Mouse (Mus musculus) forebrain, embryonic 13.5 days (tissue): ENCODE measurements around the gene Csrp2. TPM values are rescaled to one million over a fixed set of nuclear protein-coding genes. Genes with fewer than 3 reads are reported as not detected.

Experiments
- ATAC-seq: fragments of 200-750 bp; cut with Nextera tagmentation; 2 replicates; pipeline ENCODE4 v1.8.0; 2017
- H3K27ac ChIP-seq: fragments of 300-500 bp; sonication (generic); 2 replicates; pipeline ENCODE4 v1.5.1; 2015; ENCODE audit warnings: inconsistent platforms, mild to moderate bottlenecking, moderate library complexity
- H3K27me3 ChIP-seq: fragments of 300-500 bp; sonication (generic); 2 replicates; pipeline ENCODE4 v1.6.1; 2015; ENCODE audit warnings: mild to moderate bottlenecking, inconsistent platforms
- H3K36me3 ChIP-seq: fragments of 300-500 bp; sonication (generic); 2 replicates; pipeline ENCODE4 v1.6.1; 2015; ENCODE audit warnings: mild to moderate bottlenecking, inconsistent platforms; ENCODE audit not compliant: poor library complexity, severe bottlenecking
- H3K4me1 ChIP-seq: fragments of 300-500 bp; sonication (generic); 2 replicates; pipeline ENCODE4 v1.6.1; 2015; ENCODE audit warnings: inconsistent platforms
- H3K4me2 ChIP-seq: fragments of 300-500 bp; sonication (generic); 2 replicates; pipeline ENCODE4 v1.6.1; 2015; ENCODE audit warnings: inconsistent platforms, mild to moderate bottlenecking, moderate library complexity
- H3K4me3 ChIP-seq: fragments of 300-500 bp; sonication (generic); 2 replicates; pipeline ENCODE4 v1.5.1; 2015; ENCODE audit warnings: mild to moderate bottlenecking, inconsistent platforms
- H3K9ac ChIP-seq: fragments of 300-500 bp; sonication (generic); 2 replicates; pipeline ENCODE4 v1.6.1; 2015; ENCODE audit warnings: mild to moderate bottlenecking, inconsistent platforms
- H3K9me3 ChIP-seq: fragments of 300-500 bp; sonication (generic); replicated peaks from 2 replicates; pipeline ENCODE4 v1.6.1; 2016; ENCODE audit warnings: inconsistent platforms
- WGBS: fragments of 180-500 bp; shearing (Covaris S2); methylation state at CpG from one replicate; pipeline ENCODE4 v1.1.7; 2015; 5-methylcytosine and 5-hydroxymethylcytosine counted together
- polyA plus RNA-seq: library from polyadenylated mRNA; unstranded; fragments of >200 nt; fragmentation: Nextera tagmentation; extraction: Ambion mirVana; gene quantifications from 2 replicates; pipeline ENCODE4 v1.2.1, GENCODE M21; 2015

The Csrp2 gene
- polyA plus RNA-seq = 152 and 159 TPM in 2 replicates

DNA sequence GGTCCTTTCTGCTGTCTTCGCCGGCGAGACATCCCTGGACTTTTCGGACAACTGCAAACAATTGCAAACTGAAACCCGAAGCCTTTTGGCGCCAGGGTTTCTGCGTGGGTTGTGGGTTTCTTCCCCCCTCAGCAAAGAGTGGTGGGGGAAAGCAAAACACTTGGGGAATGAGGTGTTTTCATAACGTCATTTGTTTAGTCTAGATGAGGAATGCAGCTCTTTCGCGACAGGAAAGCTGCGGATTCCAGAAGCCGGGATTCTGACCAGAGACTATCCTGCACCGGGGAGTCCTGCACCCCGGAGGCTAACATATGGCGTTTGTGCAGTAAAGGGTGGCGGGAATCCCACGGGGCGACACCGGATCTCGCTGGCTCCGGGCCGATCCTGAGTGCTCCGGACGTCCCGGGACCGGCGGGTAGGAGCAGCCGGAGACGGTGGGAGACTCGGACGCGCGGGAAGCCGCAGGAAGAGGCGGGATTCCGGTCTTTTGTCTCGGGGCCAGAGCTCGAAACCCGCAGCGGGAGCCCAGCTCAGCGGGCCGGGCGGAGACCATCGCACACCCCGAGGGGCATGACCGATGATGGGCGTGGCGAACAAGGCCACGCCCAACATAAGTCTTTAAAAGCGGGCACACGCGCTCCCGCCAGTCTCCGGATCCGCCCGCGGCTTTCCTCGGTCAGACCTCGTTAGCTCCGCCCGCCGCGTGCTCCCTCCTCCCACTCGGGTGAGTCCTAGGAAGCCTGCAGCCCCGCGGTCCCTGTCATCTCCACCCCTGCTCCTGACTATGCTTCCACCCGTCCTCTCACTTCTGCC, at the start of gene Csrp2:
Gene Csrp2, plus strand, starts transcription at position 259 of the 813 bp plus-strand sequence.
- Histone ChIP-seq H3K4me2 (peak within 1 kb of the TSS; percentile 91), H3K4me3 (peak within 1 kb of the TSS; percentile 71), H3K27me3 (no peaks in the 10 kb centered on the region), H3K4me1 (peaks cover 38% of the 10 kb centered on the region), H3K36me3 (no peaks in the 10 kb centered on the region), H3K9ac (peak within 1 kb of the TSS; percentile 86), H3K9me3 (no peaks in the 10 kb centered on the region), H3K27ac (peak within 1 kb of the TSS; percentile 73)
- WGBS = under 1% methylated on average over 65 of the region's 67 CpGs
- ATAC-seq = peak; percentile 94

DNA sequence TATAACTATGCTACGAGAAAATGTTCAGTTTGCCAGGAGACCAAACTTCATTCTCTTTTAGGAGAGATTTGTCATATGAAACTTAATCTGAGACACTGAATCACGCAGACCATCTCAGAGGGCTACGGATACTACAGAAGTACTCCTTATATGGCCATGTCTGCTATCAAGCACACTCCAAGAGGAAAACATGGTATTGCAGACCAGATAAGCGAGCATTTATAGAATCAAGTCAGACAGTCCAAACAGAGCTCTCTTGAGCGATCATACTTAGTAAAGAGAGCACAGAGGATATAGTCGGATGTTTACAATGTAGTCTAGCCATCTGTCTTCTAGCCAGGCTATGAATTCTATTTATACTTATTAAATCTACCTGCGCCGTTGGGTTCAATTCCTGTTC, 44.7 kb upstream of the Csrp2 start:
- H3K9me3 ChIP-seq = no peaks in the 10 kb centered on the region
- H3K27me3 ChIP-seq = no peaks in the 10 kb centered on the region
- no peak overlapping the region for H3K27ac ChIP-seq
- WGBS = 95% methylated on average over 8 of the region's 8 CpGs
- no peak overlapping the region for H3K4me3 ChIP-seq
- H3K36me3 ChIP-seq = no peaks in the 10 kb centered on the region
- H3K4me1 ChIP-seq = peaks cover 6% of the 10 kb centered on the region; the same call in 1 of the 2 replicates
- H3K4me2 ChIP-seq = no peak overlapping the region
- H3K9ac ChIP-seq = no peak overlapping the region
- no peak for ATAC-seq

DNA sequence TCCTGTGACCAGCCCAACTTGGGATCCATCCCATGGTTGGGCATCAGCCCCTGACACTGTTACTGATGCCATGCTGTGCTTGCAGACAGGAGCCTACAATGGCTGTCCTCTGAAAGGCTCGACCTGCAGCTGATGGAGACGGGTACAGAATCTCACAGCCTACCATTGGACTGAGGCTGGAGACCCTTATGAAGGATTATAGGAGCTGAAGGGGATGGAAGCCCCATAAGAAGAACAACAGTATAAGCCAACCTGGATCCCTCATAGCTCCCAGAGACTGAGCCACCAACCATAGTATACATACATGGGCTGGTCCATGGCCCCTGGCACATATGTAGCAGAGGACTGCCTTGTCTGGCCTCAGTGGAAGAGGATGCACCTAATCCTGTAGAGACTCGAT, 42.6 kb upstream of the Csrp2 start:
- no peaks in the 10 kb centered on the region for H3K9me3 ChIP-seq
- H3K27ac ChIP-seq = no peak overlapping the region
- H3K4me1 ChIP-seq = peaks cover 6% of the 10 kb centered on the region; the same call in 1 of the 2 replicates
- WGBS = 82% methylated on average over 3 of the region's 3 CpGs
- no peaks in the 10 kb centered on the region for H3K27me3 ChIP-seq
- H3K9ac ChIP-seq = no peak overlapping the region
- H3K4me3 ChIP-seq = no peak overlapping the region
- H3K4me2 ChIP-seq = no peak overlapping the region
- ATAC-seq = no peak
- no peaks in the 10 kb centered on the region for H3K36me3 ChIP-seq

DNA sequence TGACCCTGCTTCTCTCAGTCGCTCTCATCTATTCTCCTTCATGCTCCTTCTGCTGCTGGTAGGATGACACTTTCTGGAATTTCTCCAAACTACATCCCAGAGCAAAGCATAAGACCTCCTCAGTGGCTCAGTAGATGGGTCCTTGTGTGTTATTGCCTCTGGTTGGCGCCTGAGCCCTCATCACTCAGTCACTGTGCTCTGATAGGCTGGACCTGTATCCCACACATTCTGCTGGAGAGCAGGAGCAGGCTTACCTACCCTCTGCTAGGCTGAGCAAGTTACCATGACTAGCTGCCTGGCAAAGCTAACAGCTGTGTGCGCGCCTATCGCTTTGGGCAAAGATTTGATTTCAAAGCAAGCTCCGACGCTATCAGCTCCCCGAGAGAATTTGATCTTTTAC, 41.7 kb upstream of the Csrp2 start:
- whole genome bisulfite sequencing = 84% methylated on average over 8 of the region's 8 CpGs
- ATAC-seq = no peak

DNA sequence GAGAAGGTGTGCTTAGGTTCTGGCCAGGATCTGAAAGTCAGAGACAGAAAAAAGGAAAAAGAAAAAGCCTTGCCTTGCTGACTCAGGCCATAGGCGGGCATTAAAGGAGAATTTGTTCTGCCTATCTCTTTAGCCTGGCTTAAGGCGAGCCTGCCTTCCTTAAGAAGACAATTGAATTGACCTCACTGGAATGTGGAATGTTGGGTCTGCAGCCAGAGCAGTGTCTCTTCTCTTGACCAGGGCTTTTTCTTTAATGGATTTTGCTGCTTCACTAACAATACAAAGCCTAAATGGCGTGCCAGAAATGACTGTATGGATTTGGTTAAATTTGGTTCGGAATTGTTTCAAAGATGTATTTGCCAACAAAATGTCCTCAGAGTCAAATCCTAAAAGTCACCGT, 40.9 kb upstream of the Csrp2 start:
- H3K27me3 ChIP-seq = no peaks in the 10 kb centered on the region
- H3K4me3 ChIP-seq = no peak overlapping the region
- H3K4me2 ChIP-seq = no peak overlapping the region
- H3K4me1 ChIP-seq = peaks cover 6% of the 10 kb centered on the region; the same call in 1 of the 2 replicates
- no peak for ATAC-seq
- 38% methylated on average over 5 of the region's 5 CpGs for WGBS
- no peak overlapping the region for H3K27ac ChIP-seq
- H3K9ac ChIP-seq = no peak overlapping the region
- no peaks in the 10 kb centered on the region for H3K36me3 ChIP-seq
- no peaks in the 10 kb centered on the region for H3K9me3 ChIP-seq

More for the DNA sequence above, 41.7 kb upstream of the Csrp2 start:
- H3K4me1 ChIP-seq = peaks cover 6% of the 10 kb centered on the region; the same call in 1 of the 2 replicates
- no peaks in the 10 kb centered on the region for H3K36me3 ChIP-seq
- H3K27me3 ChIP-seq = no peaks in the 10 kb centered on the region
- no peaks in the 10 kb centered on the region for H3K9me3 ChIP-seq
- no peak overlapping the region for H3K4me2 ChIP-seq
- no peak overlapping the region for H3K4me3 ChIP-seq
- H3K27ac ChIP-seq = no peak overlapping the region
- H3K9ac ChIP-seq = no peak overlapping the region

DNA sequence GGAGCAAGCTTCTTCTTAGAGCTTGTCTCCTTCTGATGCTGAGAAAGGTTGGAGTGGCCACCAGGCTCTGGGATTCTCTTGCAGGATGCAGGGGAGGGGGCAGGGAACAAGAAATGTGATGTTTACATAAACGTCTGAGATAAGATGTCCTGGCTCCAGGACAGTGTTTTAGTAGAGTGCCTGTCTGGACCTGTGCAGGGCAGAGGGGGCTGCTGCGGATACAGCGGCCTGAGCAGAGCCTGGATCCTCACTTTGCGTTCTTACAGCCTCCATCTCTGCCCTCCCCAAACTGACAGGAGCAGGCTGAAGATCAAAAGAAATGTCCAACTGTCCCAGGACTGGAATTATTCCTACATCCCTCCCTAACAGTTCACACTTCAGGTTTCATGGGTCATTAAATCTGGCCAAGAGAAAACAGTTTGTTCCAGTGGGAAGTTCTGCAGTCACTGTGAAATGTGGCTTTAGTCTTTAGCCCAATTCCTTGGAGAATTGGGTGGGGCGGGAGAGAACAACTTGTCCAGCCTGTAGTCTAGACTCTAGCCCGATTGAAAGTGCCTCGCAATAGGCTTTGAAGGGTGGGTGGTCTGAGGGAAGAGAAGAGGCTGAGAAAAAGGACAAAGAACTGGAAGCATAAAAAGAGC, 40.0 kb upstream of the Csrp2 start:
- no peaks in the 10 kb centered on the region for H3K36me3 ChIP-seq
- H3K9me3 ChIP-seq = no peaks in the 10 kb centered on the region
- H3K4me1 ChIP-seq = peaks cover 6% of the 10 kb centered on the region; the same call in 1 of the 2 replicates
- no peak overlapping the region for H3K9ac ChIP-seq
- H3K4me3 ChIP-seq = no peak overlapping the region
- H3K27me3 ChIP-seq = no peaks in the 10 kb centered on the region
- no peak overlapping the region for H3K4me2 ChIP-seq
- no peak overlapping the region for H3K27ac ChIP-seq
- no peak for ATAC-seq
- whole genome bisulfite sequencing = 46% methylated on average over 7 of the region's 7 CpGs

DNA sequence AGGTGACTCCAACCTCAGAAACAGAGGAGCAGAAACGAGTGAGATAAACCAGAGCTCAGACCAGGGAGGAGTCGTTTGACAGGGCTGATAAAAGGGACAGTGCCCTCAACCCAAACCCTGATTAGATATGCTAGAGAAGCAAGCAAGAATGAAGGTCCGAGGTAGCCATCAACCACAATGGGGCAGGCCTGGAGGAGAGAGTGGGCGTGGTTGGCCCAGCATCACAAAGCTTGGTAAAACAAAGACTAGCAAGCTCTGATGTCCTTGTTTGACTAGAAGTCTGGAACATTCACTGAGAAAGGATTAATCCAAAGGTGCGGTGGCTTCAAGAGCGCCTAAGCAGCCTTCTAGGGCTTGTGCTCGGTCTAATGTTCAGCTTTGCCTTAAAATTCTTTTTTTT, 38.2 kb upstream of the Csrp2 start:
- Histone ChIP-seq H3K36me3 (no peaks in the 10 kb centered on the region), H3K9me3 (no peaks in the 10 kb centered on the region), H3K4me3 (no peak overlapping the region), H3K27ac (no peak overlapping the region), H3K27me3 (no peaks in the 10 kb centered on the region), H3K4me1 (peaks cover 6% of the 10 kb centered on the region; the same call in 1 of the 2 replicates), H3K9ac (no peak overlapping the region), H3K4me2 (no peak overlapping the region)
- no peak for ATAC-seq
- WGBS = 74% methylated on average over 7 of the region's 7 CpGs

DNA sequence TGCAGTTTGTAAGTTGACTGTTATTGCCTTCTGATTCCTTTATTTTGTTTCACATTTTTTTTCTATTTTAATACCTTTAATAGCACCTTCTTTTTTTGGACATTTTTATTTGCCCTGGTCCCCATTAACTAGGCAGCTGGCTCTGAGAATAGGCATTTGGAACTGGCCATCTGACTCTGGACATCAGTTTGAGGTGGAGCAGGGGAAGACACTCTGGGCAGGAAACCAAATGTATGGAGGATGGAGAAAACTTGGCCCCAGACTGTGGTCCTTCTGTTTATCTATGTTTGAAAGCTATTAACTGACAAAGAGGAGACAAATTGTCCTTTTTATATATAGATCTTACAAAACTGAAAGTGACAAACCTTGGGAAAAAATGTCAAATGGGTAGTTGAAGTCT, 36.9 kb upstream of the Csrp2 start:
- Histone ChIP-seq H3K4me1 (peaks cover 6% of the 10 kb centered on the region; the same call in 1 of the 2 replicates), H3K27me3 (no peaks in the 10 kb centered on the region), H3K4me3 (no peak overlapping the region), H3K27ac (no peak overlapping the region), H3K4me2 (no peak overlapping the region), H3K9me3 (no peaks in the 10 kb centered on the region), H3K9ac (no peak overlapping the region), H3K36me3 (no peaks in the 10 kb centered on the region)
- ATAC-seq = no peak

DNA sequence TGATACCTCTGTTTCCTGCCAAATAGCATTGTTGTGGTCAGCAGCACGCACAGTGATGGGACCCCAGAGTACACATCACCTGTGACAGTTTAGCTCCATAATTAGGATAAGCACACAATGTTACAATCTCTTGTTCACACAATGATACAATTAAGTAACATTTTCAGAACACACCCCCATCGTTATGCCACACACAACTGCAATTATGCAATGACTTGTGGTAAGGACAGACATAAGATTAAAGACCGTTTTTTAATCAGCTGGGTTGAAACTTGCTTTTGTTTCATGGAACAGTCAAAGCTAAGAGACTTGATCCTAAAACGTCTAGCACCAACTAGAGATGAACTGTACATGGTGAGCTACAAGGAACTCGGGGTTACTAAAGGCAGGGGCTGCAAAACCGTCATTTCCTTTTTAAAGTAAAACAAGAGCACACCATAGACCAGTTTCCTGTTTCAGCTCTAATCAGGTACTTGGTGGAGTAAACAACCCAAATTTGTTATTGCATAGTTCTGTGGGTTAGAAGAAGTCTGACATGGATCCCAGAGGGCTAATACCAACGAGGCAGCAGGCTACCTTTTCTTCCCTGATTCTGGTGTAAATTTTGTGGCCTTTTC, 28.8 kb upstream of the Csrp2 start:
- WGBS = 65% methylated on average over 7 of the region's 7 CpGs
- no peaks in the 10 kb centered on the region for H3K9me3 ChIP-seq
- H3K4me2 ChIP-seq = no peak overlapping the region
- H3K27ac ChIP-seq = no peak overlapping the region
- no peaks in the 10 kb centered on the region for H3K36me3 ChIP-seq
- H3K27me3 ChIP-seq = no peaks in the 10 kb centered on the region
- H3K9ac ChIP-seq = no peak overlapping the region
- no peak overlapping the region for H3K4me3 ChIP-seq
- no peaks in the 10 kb centered on the region for H3K4me1 ChIP-seq
- ATAC-seq = no peak

DNA sequence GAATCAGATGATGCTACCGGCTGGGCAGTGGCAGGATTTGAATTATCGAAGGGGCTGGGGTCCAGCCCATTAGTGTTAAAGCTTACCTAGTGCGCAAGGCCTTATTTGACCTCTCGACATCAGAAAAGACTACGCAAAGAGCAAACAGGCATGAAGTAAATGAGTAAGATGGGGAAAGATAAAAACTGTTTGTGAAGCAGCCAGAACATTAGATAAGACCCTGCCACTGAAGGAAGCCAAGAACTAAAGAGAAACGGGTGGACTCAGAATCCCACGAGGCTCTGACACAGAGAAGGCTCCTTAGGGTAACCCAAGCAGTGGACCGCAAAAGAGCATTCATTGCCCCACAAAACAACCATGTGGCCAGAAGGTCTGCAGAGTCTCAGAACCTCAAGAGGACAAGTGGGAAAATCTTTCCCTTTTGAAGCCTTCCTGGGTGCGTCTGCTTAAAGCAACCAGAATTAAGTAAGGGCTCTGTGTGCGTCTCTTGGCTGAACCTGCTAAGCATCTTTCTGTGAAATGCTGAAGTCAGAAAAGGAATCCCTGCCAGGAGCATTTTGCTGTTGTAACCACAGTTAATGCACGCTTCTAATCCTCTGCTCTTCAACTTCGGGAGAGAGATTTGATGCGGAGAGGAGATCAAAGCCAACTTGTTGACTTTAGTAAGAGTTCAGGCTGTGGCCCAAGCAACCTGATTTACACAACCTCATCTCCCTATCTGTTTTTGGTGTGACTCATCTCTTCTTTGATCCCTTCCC, 19.7 kb upstream of the Csrp2 start:
- H3K27me3 ChIP-seq = no peaks in the 10 kb centered on the region
- no peaks in the 10 kb centered on the region for H3K4me1 ChIP-seq
- H3K27ac ChIP-seq = no peak overlapping the region
- H3K9ac ChIP-seq = no peak overlapping the region
- no peaks in the 10 kb centered on the region for H3K36me3 ChIP-seq
- whole genome bisulfite sequencing = 76% methylated on average over 13 of the region's 13 CpGs
- ATAC-seq = no peak
- no peaks in the 10 kb centered on the region for H3K9me3 ChIP-seq
- no peak overlapping the region for H3K4me2 ChIP-seq
- H3K4me3 ChIP-seq = no peak overlapping the region

DNA sequence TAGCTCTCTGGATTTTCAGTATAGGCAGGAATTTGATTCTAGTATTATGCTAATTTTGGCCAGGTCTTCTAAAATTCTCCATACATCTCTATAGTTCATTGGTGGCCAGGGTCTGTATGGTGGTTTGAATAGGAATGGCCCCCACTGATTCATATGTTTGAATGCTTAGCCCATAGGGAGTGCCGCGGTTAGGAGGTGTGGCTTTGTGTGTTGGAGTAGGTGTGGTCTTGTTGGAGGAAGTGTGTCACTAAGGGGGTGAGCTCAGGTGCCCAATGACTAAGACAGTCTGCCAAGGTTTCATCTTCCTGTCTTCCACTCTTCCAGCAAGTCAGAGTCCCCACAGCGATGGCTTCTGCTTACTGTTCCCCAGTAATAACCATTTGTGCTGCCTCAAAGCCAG, 15.7 kb upstream of the Csrp2 start:
- Histone ChIP-seq H3K36me3 (no peaks in the 10 kb centered on the region), H3K4me3 (no peak overlapping the region), H3K4me2 (no peak overlapping the region), H3K9ac (no peak overlapping the region), H3K9me3 (no peaks in the 10 kb centered on the region), H3K27ac (no peak overlapping the region), H3K27me3 (no peaks in the 10 kb centered on the region), H3K4me1 (no peaks in the 10 kb centered on the region)
- 97% methylated on average over 3 of the region's 3 CpGs for whole genome bisulfite sequencing
- ATAC-seq = no peak
